Mouse (Mus musculus) cortical plate, adult 2 months (tissue): ENCODE measurements around the gene Fam227a.

ENCODE experiments used
- CTCF ChIP-seq: fragments of 200-500 bp; IDR thresholded peaks from 2 replicates; pipeline ENCODE4 v1.5.1; 2011; ENCODE audit warnings: mild to moderate bottlenecking, control low read depth, low read length; ENCODE audit not compliant: insufficient read depth; ENCODE audit errors: extremely low read depth
- POLR2A ChIP-seq: fragments of 200-500 bp; IDR thresholded peaks from 2 replicates; pipeline ENCODE4 v1.6.1; 2011; ENCODE audit warnings: mild to moderate bottlenecking, low read length, control low read depth; ENCODE audit not compliant: insufficient read depth; ENCODE audit errors: extremely low read depth

DNA sequence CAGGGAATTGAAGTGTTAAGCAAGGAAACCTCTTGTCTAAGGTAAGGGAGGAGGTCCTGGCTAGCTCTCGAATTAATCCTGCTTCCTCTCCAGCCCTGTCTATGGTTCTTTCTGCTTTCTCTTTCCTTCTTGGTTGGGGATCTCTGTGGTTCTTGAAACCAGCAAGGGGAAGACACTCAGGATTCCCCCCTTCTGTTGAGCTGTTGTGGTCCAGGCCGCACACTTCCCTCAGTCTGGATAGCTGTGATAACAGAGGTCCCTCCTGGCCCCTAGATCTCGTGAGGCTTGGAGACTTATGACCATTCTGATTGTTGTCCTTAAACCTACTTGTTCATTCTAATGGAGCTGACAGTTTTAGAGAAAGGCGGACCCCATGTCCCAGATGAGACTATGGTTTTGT lies 35.8 kb upstream of the Fam227a start:
- no peak for TF ChIP-seq CTCF
- TF ChIP-seq POLR2A, result no peak
